Mouse (Mus musculus): ENCODE measurements around the gene Gm28044. TPM values are rescaled to one million over a fixed set of nuclear protein-coding genes. Genes with fewer than 3 reads are reported as not detected.

Gene Gm28044
- total RNA-seq, 2 experiments from 2014 or later = 1.9 TPM; not detected in 1

Other genes starting within 250 kb of the Gm28044 start
- gene Rslcan18, start 244.3 kb downstream of the Gm28044 start, total RNA-seq (2021) = under 1 TPM in 1 of 2 experiments, not detected in 1; 0.33 TPM
- gene Zfp759, start 238.9 kb downstream of the Gm28044 start, total RNA-seq (2021) = 10 to 100 TPM in 1 of 2 experiments, 1 to 10 TPM in 1; 8.8 to 10.5 TPM
- 1 to 10 TPM; 3.7 to 5.3 TPM for gene Rsl1, start 187.4 kb downstream of the Gm28044 start, total RNA-seq (2021)
- gene Zfp455, start 166.0 kb downstream of the Gm28044 start, total RNA-seq (2021) = 1 to 10 TPM; 3.3 to 3.5 TPM
- gene Zfp458, start 82.1 kb downstream of the Gm28044 start, total RNA-seq (2021) = 10 to 100 TPM; 18.7 to 19.4 TPM
- 1 to 10 TPM; 4.4 to 4.5 TPM for gene Zfp457, start 54.1 kb downstream of the Gm28044 start, total RNA-seq (2021)
- 1 to 10 TPM; 2.6 to 3.8 TPM for gene Zfp595, start 28.0 kb downstream of the Gm28044 start, total RNA-seq (2021)
- 1 to 10 TPM in 1 of 2 experiments, under 1 TPM in 1; 0.53 to 1.0 TPM for gene Zfp953, start 69 bp upstream of the Gm28044 start, total RNA-seq (2021)
- not detected for gene Gm28041, start 15.2 kb upstream of the Gm28044 start, total RNA-seq (2021)
- gene Zfp456, start 15.3 kb upstream of the Gm28044 start, total RNA-seq (2021) = 1 to 10 TPM in 1 of 2 experiments, under 1 TPM in 1; 0.24 to 1.1 TPM
- 1 to 10 TPM in 1 of 2 experiments, under 1 TPM in 1; 0.86 to 2.2 TPM for gene Zfp429, start 39.3 kb upstream of the Gm28044 start, total RNA-seq (2021)
- gene Zfp459, start 60.9 kb upstream of the Gm28044 start, total RNA-seq (2021) = 1 to 10 TPM; 7.0 to 8.6 TPM
- gene Zfp874a, start 91.1 kb upstream of the Gm28044 start, total RNA-seq (2021) = 10 to 100 TPM; 11.0 to 12.4 TPM
- gene Zfp874b, start 123.7 kb upstream of the Gm28044 start, total RNA-seq (2021) = 10 to 100 TPM; 14.5 to 15.9 TPM
- gene Zfp58, start 140.0 kb upstream of the Gm28044 start, total RNA-seq (2021) = 1 to 10 TPM; 6.3 to 8.7 TPM
- under 1 TPM in 1 of 2 experiments, not detected in 1; 0.40 TPM for gene Gm26965, start 165.6 kb upstream of the Gm28044 start, total RNA-seq (2021)
- gene Zfp87, start 165.6 kb upstream of the Gm28044 start, total RNA-seq (2021) = 10 to 100 TPM; 23.0 to 24.8 TPM
- 1 to 10 TPM; 9.3 to 9.8 TPM for gene Zfp748, start 193.3 kb upstream of the Gm28044 start, total RNA-seq (2021)
- 1 to 10 TPM; 8.7 to 9.2 TPM for gene Zfp729b, start 249.2 kb upstream of the Gm28044 start, total RNA-seq (2021)